Mouse (Mus musculus) layer of hippocampus, postnatal 14 days (tissue): ENCODE measurements around the gene BC107364. TPM values are rescaled to one million over a fixed set of nuclear protein-coding genes. Genes with fewer than 3 reads are reported as not detected.
"Not testable (repeated sequence)": the region's sequence is repeated elsewhere in the genome, so short reads cannot be mapped to it uniquely, and the experiment has no call there.

ENCODE experiments used
- DNase-seq, 2 experiments: peaks; one replicate each; pipeline ENCODE4 v3.0.0; 2021 to 2022; ENCODE audit warnings: low spot score in 2 of 2, mixed read lengths in 1 of 2
- total RNA-seq, 2 experiments: library from RNA; stranded (reverse); gene quantifications; 2 replicates each; pipeline ENCODE4 v1.2.3; 2021

Gene BC107364
- total RNA-seq, 2 experiments from 2014 or later, result not detected

GRCm38 (mm10) chr3:96414951-96415327, 37.2 kb downstream of the BC107364 start:
- DNase-seq, result no peak

GRCm38 (mm10) chr3:96414126-96414950, 37.8 kb downstream of the BC107364 start:
- DNase-seq, result peak; percentile 77 to 80

- DNase-seq, result no peak
Observed at GRCm38 (mm10) chr3:96413581-96414125, 38.5 kb downstream of the BC107364 start.

- DNase-seq, result no peak
Observed at GRCm38 (mm10) chr3:96411821-96412220, 40.3 kb downstream of the BC107364 start.

GRCm38 (mm10) chr3:96410966-96411365, 41.1 kb downstream of the BC107364 start:
- no peak for DNase-seq

- DNase-seq, result no peak
Observed at GRCm38 (mm10) chr3:96409701-96410246, 42.3 kb downstream of the BC107364 start.

GRCm38 (mm10) chr3:96408111-96408510, 44.0 kb downstream of the BC107364 start:
- not testable (repeated sequence) for DNase-seq

- no peak for DNase-seq
Observed at GRCm38 (mm10) chr3:96405541-96406503, 46.3 kb downstream of the BC107364 start.

- DNase-seq, result no peak
Observed at GRCm38 (mm10) chr3:96405004-96405403, 47.1 kb downstream of the BC107364 start.

GRCm38 (mm10) chr3:96404450-96404849, 47.7 kb downstream of the BC107364 start:
- no peak for DNase-seq

GRCm38 (mm10) chr3:96403016-96403415, 49.1 kb downstream of the BC107364 start:
- no peak for DNase-seq

GRCm38 (mm10) chr3:96401832-96402501, 50.1 kb downstream of the BC107364 start:
- DNase-seq, result no peak

GRCm38 (mm10) chr3:96401474-96401831, 50.7 kb downstream of the BC107364 start:
- no peak for DNase-seq

GRCm38 (mm10) chr3:96398911-96399310, 53.2 kb downstream of the BC107364 start:
- no peak for DNase-seq

- no peak for DNase-seq
Observed at GRCm38 (mm10) chr3:96396857-96397256, 55.2 kb downstream of the BC107364 start.

- DNase-seq, result not testable (repeated sequence)
Observed at GRCm38 (mm10) chr3:96387202-96387601, 64.9 kb downstream of the BC107364 start.

Other genes starting within 250 kb of the BC107364 start
- 10 to 100 TPM; 16.1 to 21.2 TPM for gene Bola1, start 232.6 kb downstream of the BC107364 start, total RNA-seq
- gene Hist2h2ab, start 232.4 kb downstream of the BC107364 start, total RNA-seq, result 10 to 100 TPM in 1 of 2 experiments, 1 to 10 TPM in 1; 9.4 to 10.4 TPM
- gene Hist2h2ac, start 231.4 kb downstream of the BC107364 start, total RNA-seq, result 10 to 100 TPM; 28.2 to 31.3 TPM
- 1 to 10 TPM; 4.0 to 4.8 TPM for gene Hist2h2be, start 231.2 kb downstream of the BC107364 start, total RNA-seq
- 10 to 100 TPM; 11.3 to 14.7 TPM for gene Hist2h3c2, start 213.2 kb downstream of the BC107364 start, total RNA-seq
- 100 to 1,000 TPM; 248 to 267 TPM for gene Hist2h2aa2, start 212.0 kb downstream of the BC107364 start, total RNA-seq
- gene Hist2h2aa1, start 206.8 kb downstream of the BC107364 start, total RNA-seq, result 1 to 10 TPM; 6.7 to 8.0 TPM
- gene Hist2h3c1, start 205.6 kb downstream of the BC107364 start, total RNA-seq, result not detected
- gene Hist2h4, start 189.0 kb downstream of the BC107364 start, total RNA-seq, result 10 to 100 TPM; 25.2 to 29.8 TPM
- gene Hist2h3b, start 183.7 kb downstream of the BC107364 start, total RNA-seq, result 100 to 1,000 TPM in 1 of 2 experiments, 10 to 100 TPM in 1; 73.5 to 102 TPM
- 100 to 1,000 TPM; 133 to 147 TPM for gene Hist2h2bb, start 182.6 kb downstream of the BC107364 start, total RNA-seq
- 1 to 10 TPM; 2.3 to 2.5 TPM for gene Fcgr1, start 158.3 kb downstream of the BC107364 start, total RNA-seq
- under 1 TPM in 1 of 2 experiments, not detected in 1; 0.16 TPM for gene Hfe2, start 72.9 kb upstream of the BC107364 start, total RNA-seq
- gene Txnip, start 105.7 kb upstream of the BC107364 start, total RNA-seq, result 10 to 100 TPM; 48.3 to 49.8 TPM
- gene Gm16253, start 124.7 kb upstream of the BC107364 start, total RNA-seq, result not detected
- gene Polr3gl, start 141.9 kb upstream of the BC107364 start, total RNA-seq, result 10 to 100 TPM; 26.7 to 29.7 TPM
- gene Ankrd34a, start 144.3 kb upstream of the BC107364 start, total RNA-seq, result 10 to 100 TPM; 45.9 to 51.8 TPM
- 10 to 100 TPM; 31.6 to 32.8 TPM for gene Lix1l, start 148.8 kb upstream of the BC107364 start, total RNA-seq
- gene Rbm8a, start 177.6 kb upstream of the BC107364 start, total RNA-seq, result 10 to 100 TPM; 51.9 to 52.5 TPM
- 10 to 100 TPM; 48.1 to 49.8 TPM for gene Pex11b, start 183.1 kb upstream of the BC107364 start, total RNA-seq
- under 1 TPM; 0.10 to 0.44 TPM for gene Gm42957, start 183.2 kb upstream of the BC107364 start, total RNA-seq
- 1 to 10 TPM; 1.1 to 2.5 TPM for gene Itga10, start 193.3 kb upstream of the BC107364 start, total RNA-seq
- gene Ankrd35, start 217.8 kb upstream of the BC107364 start, total RNA-seq, result 1 to 10 TPM; 6.4 to 6.5 TPM
- 10 to 100 TPM; 28.1 to 30.0 TPM for gene Pias3, start 244.1 kb upstream of the BC107364 start, total RNA-seq